ENCODE assay signal across 9 mouse cellular contexts in genomic region chr8:105638510-105638909, GRCm38 (mm10). TPM values are rescaled to one million over a fixed set of nuclear protein-coding genes. Genes with fewer than 3 reads are reported as not detected.
DNase-seq lines count a peak whose midpoint lies in the region; TF ChIP-seq lines count a peak whose summit lies in the region.
"Had no signal": no experiment of that assay in that cellular context is flagged by ENCODE, and none has a peak within 500 bp of the region (broad histone marks: within the 10 kb centered on the region; RNA-seq: fewer than 3 reads in every experiment).

No protein-coding gene starts in this region.

- H3K27ac ChIP-seq in heart, adult 2 months: no peak overlapping the region
- H3K27ac ChIP-seq in hindbrain, embryonic 10.5 days: 0 out of 2 replicates have a peak overlapping the region, but pooled peaks have one; percentile 100
- no peak overlapping the region for H3K27ac ChIP-seq in midbrain, embryonic 10.5 days (replicated peaks)

- DNase-seq in heart, adult 2 months: no peak
- DNase-seq in heart, adult 9 months (ENCODE audit: low spot score in 2 of 2): no peak
- no peak for DNase-seq in hindbrain, embryonic 10.5 days (ENCODE audit: low spot score)
- no peak for DNase-seq in midbrain, embryonic 10.5 days (ENCODE audit: low spot score)
- DNase-seq in ovary, postnatal 14 days (ENCODE audit: low spot score): no peak
- no peak for DNase-seq in kidney, adult 8-10 months
- no peak for DNase-seq in kidney, postnatal 25 days
- DNase-seq: left cerebral cortex, postnatal 4 days had no signal

- peaks cover 11% of the 10 kb centered on the region for H3K4me1 ChIP-seq in heart, adult 2 months (ENCODE audit: control insufficient read depth, insufficient read depth, low read length)
- peaks cover 51% of the 10 kb centered on the region for H3K4me1 ChIP-seq in E14TG2a.4 (replicated peaks; ENCODE audit: low read depth, low read length)
- peaks cover 33% of the 10 kb centered on the region for H3K4me1 ChIP-seq in hindbrain, embryonic 10.5 days (replicated peaks)
- H3K4me1 ChIP-seq in midbrain, embryonic 10.5 days: peaks cover 31% of the 10 kb centered on the region

- no peak for TF ChIP-seq POLR2A in heart, adult 2 months (IDR thresholded peaks at IDR 0.05; ENCODE audit: insufficient read depth, low read depth, low read length)

- intact Hi-C loops in heart, adult 2 months (cut with DNase I): loop anchor here (5.0 kb wide), 3 partner anchors 64 to 119 kb away; partner anchors contain the start of genes Acd, Atp6v0d1, Gfod2 and Pard6a

- H3K4me3 ChIP-seq in heart, adult 2 months: no peak overlapping the region
- H3K4me3 ChIP-seq in E14TG2a.4 (replicated peaks; ENCODE audit: low read length): peak overlapping the region; percentile 96; the same call in 1 of the 2 replicates
- peak overlapping the region; percentile 72 for H3K4me3 ChIP-seq in hindbrain, embryonic 10.5 days
- H3K4me3 ChIP-seq in midbrain, embryonic 10.5 days: peak overlapping the region; percentile 95

- 71% methylated on average over 4 of the region's 4 CpGs for WGBS in heart, adult 2 months
- 90% methylated on average over 4 of the region's 4 CpGs for WGBS in hindbrain, embryonic 10.5 days
- 91% methylated on average over 4 of the region's 4 CpGs for WGBS in midbrain, embryonic 10.5 days

- peaks cover 18% of the 10 kb centered on the region for H3K36me3 ChIP-seq in heart, adult 2 months (ENCODE audit: control insufficient read depth, insufficient read depth, low read length)
- peaks cover 16% of the 10 kb centered on the region for H3K36me3 ChIP-seq in E14TG2a.4 (ENCODE audit: insufficient read depth, low read length)
- H3K36me3 ChIP-seq in hindbrain, embryonic 10.5 days: peaks cover 18% of the 10 kb centered on the region
- peaks cover 14% of the 10 kb centered on the region for H3K36me3 ChIP-seq in midbrain, embryonic 10.5 days

- TF ChIP-seq EP300 in heart, adult 2 months (IDR thresholded peaks at IDR 0.05; ENCODE audit: insufficient read depth, low read depth, low read length): no peak

- TF ChIP-seq CTCF in heart, adult 2 months (IDR thresholded peaks at IDR 0.05): no peak
- no peak for TF ChIP-seq CTCF in E14TG2a.4 (conservative IDR thresholded peaks at IDR 0.05; ENCODE audit: low read length)

- H3K79me2 ChIP-seq in heart, adult 2 months (replicated peaks; ENCODE audit: control insufficient read depth, insufficient read depth, low read length): peaks cover 7% of the 10 kb centered on the region

- H3K27me3 ChIP-seq in heart, adult 2 months (ENCODE audit: control insufficient read depth, insufficient read depth, low read length): no peaks in the 10 kb centered on the region
- no peaks in the 10 kb centered on the region for H3K27me3 ChIP-seq in E14TG2a.4 (ENCODE audit: insufficient read depth, low read length)
- H3K27me3 ChIP-seq in hindbrain, embryonic 10.5 days (ENCODE audit: insufficient read depth, poor library complexity, severe bottlenecking): no peaks in the 10 kb centered on the region
- no peaks in the 10 kb centered on the region for H3K27me3 ChIP-seq in midbrain, embryonic 10.5 days (ENCODE audit: low read depth, poor library complexity, severe bottlenecking)

- H3K9me3 ChIP-seq in E14TG2a.4 (ENCODE audit: low read length): no peaks in the 10 kb centered on the region
- H3K9me3 ChIP-seq in hindbrain, embryonic 10.5 days: no peaks in the 10 kb centered on the region
- no peaks in the 10 kb centered on the region for H3K9me3 ChIP-seq in midbrain, embryonic 10.5 days (replicated peaks)

- H3K9ac ChIP-seq in heart, adult 2 months (ENCODE audit: low read depth, low read length): peak overlapping the region; percentile 37; the same call in 1 of the 2 replicates

RNA-seq across cellular contexts. Expression of gene Agrp, which starts 1.3 kb away (rescaled TPM):
- not detected for total RNA-seq in heart, adult 2 months (2021)
- 0.31 TPM in 1 of 2 replicates, not detected in the other for polyA plus RNA-seq in heart, adult 2 months (2012; rRNA removed)
- 0.61 and 0.73 TPM in 2 replicates for polyA plus RNA-seq in hindbrain, embryonic 10.5 days (2016; fragmentation: Nextera tagmentation; extraction: Ambion mirVana)
- polyA plus RNA-seq in midbrain, embryonic 10.5 days (2016; fragmentation: Nextera tagmentation; extraction: Ambion mirVana): 0.29 and 0.62 TPM in 2 replicates
- total RNA-seq: left cerebral cortex, postnatal 4 days had no signal

RNA-seq across cellular contexts. Expression of gene Ctcf, which starts 2.1 kb away (rescaled TPM):
- total RNA-seq in heart, adult 2 months (2021): 10 to 100 TPM; 41.4 to 41.9 TPM
- polyA plus RNA-seq in heart, adult 2 months (2012; rRNA removed): 9.3 and 13.6 TPM in 2 replicates
- polyA plus RNA-seq in hindbrain, embryonic 10.5 days (2016; fragmentation: Nextera tagmentation; extraction: Ambion mirVana): 102 and 138 TPM in 2 replicates
- polyA plus RNA-seq in midbrain, embryonic 10.5 days (2016; fragmentation: Nextera tagmentation; extraction: Ambion mirVana): 137 TPM in 2 replicates

RNA-seq across cellular contexts. Expression of gene Ripor1, which starts 33.5 kb away (rescaled TPM):
- 10 to 100 TPM; 42.5 to 51.6 TPM for total RNA-seq in heart, adult 2 months (2021)
- polyA plus RNA-seq in heart, adult 2 months (2012; rRNA removed): 39.2 TPM in 2 replicates
- polyA plus RNA-seq in hindbrain, embryonic 10.5 days (2016; fragmentation: Nextera tagmentation; extraction: Ambion mirVana): 17.7 and 23.7 TPM in 2 replicates
- 15.9 and 20.0 TPM in 2 replicates for polyA plus RNA-seq in midbrain, embryonic 10.5 days (2016; fragmentation: Nextera tagmentation; extraction: Ambion mirVana)

RNA-seq across cellular contexts. Expression of gene Carmil2, which starts 47.6 kb away (rescaled TPM):
- total RNA-seq in heart, adult 2 months (2021): under 1 TPM; 0.16 to 0.25 TPM
- polyA plus RNA-seq in heart, adult 2 months (2012; rRNA removed): 0.29 and 1.4 TPM in 2 replicates
- polyA plus RNA-seq in hindbrain, embryonic 10.5 days (2016; fragmentation: Nextera tagmentation; extraction: Ambion mirVana): 2.1 and 4.9 TPM in 2 replicates
- polyA plus RNA-seq in midbrain, embryonic 10.5 days (2016; fragmentation: Nextera tagmentation; extraction: Ambion mirVana): 2.0 and 3.5 TPM in 2 replicates
